8 mouse cellular contexts compared by ENCODE assay signal in genomic region chr10:119692284-119692890, GRCm38 (mm10).
A peak's percentile ranks its signal among the peaks of the same experiment; 100 is the strongest.
DNase-seq lines count a peak whose midpoint lies in the region; ATAC-seq and TF ChIP-seq lines count a peak whose summit lies in the region.

No protein-coding gene starts in this region.

- DNase-seq in kidney, adult 11 months = no peak
- DNase-seq in brain, embryonic 14.5 days (ENCODE audit: low read depth) = peak; percentile 70
- peak; percentile 21 for DNase-seq in right cerebral cortex, postnatal 4 days
- DNase-seq in thymus, postnatal 4 days = no peak
- no peak for DNase-seq in testis, postnatal 10 days (ENCODE audit: low spot score)

- WGBS in kidney, embryonic 14.5 days = 2% methylated on average over 26 of the region's 26 CpGs
- WGBS in forebrain, embryonic 16.5 days = 1% methylated on average over 26 of the region's 26 CpGs
- 1% methylated on average over 26 of the region's 26 CpGs for WGBS in limb, embryonic 15.5 days

- H3K27me3 ChIP-seq in kidney, embryonic 14.5 days (ENCODE audit: control insufficient read depth, insufficient read depth, low read length) = no peaks in the 10 kb centered on the region
- no peaks in the 10 kb centered on the region for H3K27me3 ChIP-seq in forebrain, embryonic 16.5 days (replicated peaks; ENCODE audit: control insufficient read depth, insufficient read depth, low read length)
- H3K27me3 ChIP-seq in limb, embryonic 15.5 days = peaks cover 33% of the 10 kb centered on the region

- TF ChIP-seq CTCF in brain, embryonic 14.5 days (IDR thresholded peaks at IDR 0.05; ENCODE audit: borderline replicate concordance, extremely low read depth, insufficient read depth, insufficient read length) = no peak

- H3K4me1 ChIP-seq in kidney, embryonic 14.5 days (ENCODE audit: control insufficient read depth, insufficient read depth, low read length) = peaks cover 11% of the 10 kb centered on the region
- peaks cover 30% of the 10 kb centered on the region for H3K4me1 ChIP-seq in forebrain, embryonic 16.5 days (replicated peaks; ENCODE audit: control insufficient read depth, insufficient read depth, low read length)
- peaks cover 20% of the 10 kb centered on the region for H3K4me1 ChIP-seq in limb, embryonic 15.5 days

- H3K4me2 ChIP-seq in kidney, embryonic 14.5 days (replicated peaks; ENCODE audit: low read depth, low read length) = peak overlapping the region; percentile 68
- H3K4me2 ChIP-seq in forebrain, embryonic 16.5 days (ENCODE audit: low read length) = peak overlapping the region; percentile 98
- peak overlapping the region; percentile 57 for H3K4me2 ChIP-seq in limb, embryonic 15.5 days

- H3K9me3 ChIP-seq in kidney, embryonic 14.5 days (ENCODE audit: control insufficient read depth, low read length) = no peaks in the 10 kb centered on the region
- no peaks in the 10 kb centered on the region for H3K9me3 ChIP-seq in forebrain, embryonic 16.5 days (ENCODE audit: control insufficient read depth, low read length)
- no peaks in the 10 kb centered on the region for H3K9me3 ChIP-seq in limb, embryonic 15.5 days

- peak; percentile 86; the same call in 1 of the 2 replicates for ATAC-seq in kidney, embryonic 14.5 days (ENCODE audit: low FRiP score, low TSS enrichment)
- peak; percentile 39 for ATAC-seq in forebrain, embryonic 16.5 days
- ATAC-seq in limb, embryonic 15.5 days (ENCODE audit: insufficient number of reproducible peaks, low FRiP score, low TSS enrichment, low read depth) = no peak

- H3K36me3 ChIP-seq in kidney, embryonic 14.5 days (ENCODE audit: control insufficient read depth, insufficient read depth, low read length) = no peaks in the 10 kb centered on the region
- no peaks in the 10 kb centered on the region for H3K36me3 ChIP-seq in forebrain, embryonic 16.5 days (ENCODE audit: control insufficient read depth, insufficient read depth)
- H3K36me3 ChIP-seq in limb, embryonic 15.5 days = no peaks in the 10 kb centered on the region

- H3K9ac ChIP-seq in kidney, embryonic 14.5 days (ENCODE audit: low read depth, low read length) = no peak overlapping the region
- peak overlapping the region; percentile 73 for H3K9ac ChIP-seq in forebrain, embryonic 16.5 days (replicated peaks; ENCODE audit: low read depth, low read length)
- no peak overlapping the region for H3K9ac ChIP-seq in limb, embryonic 15.5 days

- H3K4me3 ChIP-seq in kidney, embryonic 14.5 days (ENCODE audit: low read length) = peak overlapping the region; percentile 36
- peak overlapping the region; percentile 71 for H3K4me3 ChIP-seq in forebrain, embryonic 16.5 days (replicated peaks; ENCODE audit: low read length)
- H3K4me3 ChIP-seq in limb, embryonic 15.5 days = peak overlapping the region; percentile 33

- 0 out of 2 replicates have a peak, but pooled peaks have one; percentile 11 for TF ChIP-seq POLR2A in brain, embryonic 14.5 days (IDR thresholded peaks at IDR 0.05; ENCODE audit: borderline replicate concordance, extremely low read depth, insufficient read depth, insufficient read length, poor library complexity, severe bottlenecking)

- no peak overlapping the region for H3K27ac ChIP-seq in kidney, embryonic 14.5 days (ENCODE audit: low read depth, low read length)
- peak overlapping the region; percentile 92 for H3K27ac ChIP-seq in forebrain, embryonic 16.5 days (ENCODE audit: low read length)
- H3K27ac ChIP-seq in limb, embryonic 15.5 days = no peak overlapping the region

Comparison
In these comparisons a context has a peak if more than half of its experiments do, and no peak if none do; other contexts are left out.
1. DNase-seq: peak in brain, embryonic 14.5 days (single experiment) and right cerebral cortex, postnatal 4 days (single experiment); none in kidney, adult 11 months (single experiment), thymus, postnatal 4 days (single experiment) and testis, postnatal 10 days (single experiment).
2. Peak in every context shown above with its lines, with median percentiles within 50 percentile points of each other: H3K4me2 ChIP-seq and H3K4me3 ChIP-seq.